Mouse (Mus musculus): ENCODE results near the gene Nbr1. TPM values are rescaled to one million over a fixed set of nuclear protein-coding genes. Genes with fewer than 3 reads are reported as not detected.
"Not testable (repeated sequence)": the region's sequence is repeated elsewhere in the genome, so short reads cannot be mapped to it uniquely, and the experiment has no call there.

The Nbr1 gene
- polyA plus RNA-seq, 1 experiment, result not detected

GRCm38 (mm10) chr11:101627857-101628559 lies 76.1 kb downstream of the Nbr1 start:
- peak overlapping the region; percentile 66 for H3K4me3 ChIP-seq (ENCODE audit: insufficient read depth, low read depth, low read length)
- under 1% methylated on average over 33 of the region's 33 CpGs for WGBS
- TF ChIP-seq POLR2A (IDR thresholded peaks at IDR 0.05; ENCODE audit: insufficient read depth, low read depth, low read length) (no peak), CTCF (IDR thresholded peaks at IDR 0.05; ENCODE audit: insufficient read depth, low read depth, low read length) (no peak)
- peak overlapping the region; percentile 14; the same call in 1 of the 2 replicates for H3K27ac ChIP-seq (ENCODE audit: insufficient read depth, low read depth, low read length)
- peaks cover 6% of the 10 kb centered on the region; the same call in 1 of the 2 replicates for H3K4me1 ChIP-seq (ENCODE audit: control insufficient read depth, insufficient read depth, low read length)

GRCm38 (mm10) chr11:101628733-101629417 lies 76.9 kb downstream of the Nbr1 start:
- not testable (repeated sequence) for H3K4me1 ChIP-seq (ENCODE audit: control insufficient read depth, insufficient read depth, low read length); H3K27ac ChIP-seq (ENCODE audit: insufficient read depth, low read depth, low read length); H3K4me3 ChIP-seq (ENCODE audit: insufficient read depth, low read depth, low read length)
- 64% methylated on average over 4 of the region's 5 CpGs for WGBS

Other genes with a start within 250 kb of the Nbr1 start
- gene Becn1, start 249.9 kb upstream of the Nbr1 start, polyA plus RNA-seq (2012; ENCODE audit: insufficient read depth, insufficient read length, low replicate concordance, missing spikeins), result not detected in 2 replicates
- gene Psme3, start 235.9 kb upstream of the Nbr1 start, polyA plus RNA-seq (2012; ENCODE audit: insufficient read depth, insufficient read length, low replicate concordance, missing spikeins), result 706 TPM in 1 of 2 replicates, not detected in the other
- gene Aoc2, start 227.1 kb upstream of the Nbr1 start, polyA plus RNA-seq (2012; ENCODE audit: insufficient read depth, insufficient read length, low replicate concordance, missing spikeins), result not detected in 2 replicates
- gene Aoc3, start 221.5 kb upstream of the Nbr1 start, polyA plus RNA-seq (2012; ENCODE audit: insufficient read depth, insufficient read length, low replicate concordance, missing spikeins), result not detected in 2 replicates
- not detected in 2 replicates for gene G6pc, start 184.6 kb upstream of the Nbr1 start, polyA plus RNA-seq (2012; ENCODE audit: insufficient read depth, insufficient read length, low replicate concordance, missing spikeins)
- gene Aarsd1, start 134.5 kb upstream of the Nbr1 start, polyA plus RNA-seq (2012; ENCODE audit: insufficient read depth, insufficient read length, low replicate concordance, missing spikeins), result not detected in 2 replicates
- gene Gm27029, start 127.4 kb upstream of the Nbr1 start, polyA plus RNA-seq (2012; ENCODE audit: insufficient read depth, insufficient read length, low replicate concordance, missing spikeins), result not detected in 2 replicates
- gene Rundc1, start 127.1 kb upstream of the Nbr1 start, polyA plus RNA-seq (2012; ENCODE audit: insufficient read depth, insufficient read length, low replicate concordance, missing spikeins), result not detected in 2 replicates
- gene Ptges3l, start 126.8 kb upstream of the Nbr1 start, polyA plus RNA-seq (2012; ENCODE audit: insufficient read depth, insufficient read length, low replicate concordance, missing spikeins), result not detected in 2 replicates
- not detected in 2 replicates for gene Rpl27, start 109.9 kb upstream of the Nbr1 start, polyA plus RNA-seq (2012; ENCODE audit: insufficient read depth, insufficient read length, low replicate concordance, missing spikeins)
- gene Ifi35, start 103.7 kb upstream of the Nbr1 start, polyA plus RNA-seq (2012; ENCODE audit: insufficient read depth, insufficient read length, low replicate concordance, missing spikeins), result not detected in 2 replicates
- gene Rnd2, start 87.2 kb upstream of the Nbr1 start, polyA plus RNA-seq (2012; ENCODE audit: insufficient read depth, insufficient read length, low replicate concordance, missing spikeins), result 335 TPM in 1 of 2 replicates, not detected in the other
- gene Vat1, start 85.9 kb upstream of the Nbr1 start, polyA plus RNA-seq (2012; ENCODE audit: insufficient read depth, insufficient read length, low replicate concordance, missing spikeins), result not detected in 2 replicates
- not detected in 2 replicates for gene Brca1, start 194 bp upstream of the Nbr1 start, polyA plus RNA-seq (2012; ENCODE audit: insufficient read depth, insufficient read length, low replicate concordance, missing spikeins)
- not detected in 2 replicates for gene Tmem106a, start 30.1 kb downstream of the Nbr1 start, polyA plus RNA-seq (2012; ENCODE audit: insufficient read depth, insufficient read length, low replicate concordance, missing spikeins)
- gene Gm11634, start 47.1 kb downstream of the Nbr1 start, polyA plus RNA-seq (2012; ENCODE audit: insufficient read depth, insufficient read length, low replicate concordance, missing spikeins), result not detected in 2 replicates
- gene Rdm1, start 75.0 kb downstream of the Nbr1 start, polyA plus RNA-seq (2012; ENCODE audit: insufficient read depth, insufficient read length, low replicate concordance, missing spikeins), result not detected in 2 replicates
- not detected in 2 replicates for gene Arl4d, start 113.4 kb downstream of the Nbr1 start, polyA plus RNA-seq (2012; ENCODE audit: insufficient read depth, insufficient read length, low replicate concordance, missing spikeins)
- gene Dhx8, start 180.8 kb downstream of the Nbr1 start, polyA plus RNA-seq (2012; ENCODE audit: insufficient read depth, insufficient read length, low replicate concordance, missing spikeins), result not detected in 2 replicates
- not detected in 2 replicates for gene Etv4, start 233.2 kb downstream of the Nbr1 start, polyA plus RNA-seq (2012; ENCODE audit: insufficient read depth, insufficient read length, low replicate concordance, missing spikeins)

Data from olfactory bulb, adult 2 months (tissue).